Mouse (Mus musculus): ENCODE data around the gene Cdh23. TPM values are rescaled to one million over a fixed set of nuclear protein-coding genes. Genes with fewer than 3 reads are reported as not detected.
A peak's percentile ranks its signal among the peaks of the same experiment; 100 is the strongest.

Gene Cdh23
- total RNA-seq, 1 experiment from 2014 or later = not detected

DNA sequence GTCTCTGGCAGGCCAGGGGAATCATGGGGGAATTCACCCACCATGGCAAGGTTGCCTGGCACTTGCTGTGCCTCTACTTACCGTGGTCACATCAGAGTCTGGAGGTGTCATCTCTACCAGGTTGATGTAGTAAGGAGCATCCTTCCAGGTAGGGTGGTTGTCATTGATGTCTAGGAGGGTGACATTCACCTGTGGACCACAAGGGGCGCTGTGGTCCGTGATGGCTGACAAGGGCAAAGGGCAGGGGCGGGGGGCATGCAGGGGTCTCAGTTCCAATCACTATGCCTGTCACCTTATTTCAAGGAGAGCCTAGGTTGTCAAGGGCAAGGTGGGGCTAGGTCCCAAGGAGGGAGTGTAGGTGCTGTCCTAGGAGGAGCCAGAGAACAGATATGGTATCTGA is 276.7 kb downstream of the Cdh23 start:
- no peak; the same call in 1 of the 2 replicates for ATAC-seq (replicated peaks; ENCODE audit: low read depth, poor library complexity, severe bottlenecking)

DNA sequence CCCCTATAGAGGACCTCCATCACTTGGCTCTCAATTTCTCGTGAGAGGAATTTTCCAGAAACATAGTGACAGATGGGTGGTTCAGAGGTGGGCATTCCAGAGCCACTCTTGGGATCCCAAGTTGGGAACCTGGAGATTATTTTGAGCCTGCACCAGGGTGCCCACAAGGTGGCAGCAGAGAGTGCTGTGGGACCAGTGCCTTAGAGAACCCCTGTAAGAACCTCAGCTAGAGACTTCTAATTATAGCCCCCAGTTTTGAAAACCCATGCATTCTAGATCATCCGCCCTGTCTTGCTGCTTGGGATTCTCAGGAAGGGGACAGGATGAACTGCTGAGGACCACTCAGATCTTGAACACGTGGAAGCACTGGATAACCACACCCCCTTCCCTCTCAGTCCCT is 278.2 kb downstream of the Cdh23 start:
- peak; percentile 65 for ATAC-seq (replicated peaks; ENCODE audit: low read depth, poor library complexity, severe bottlenecking)

GRCm38 (mm10) chr10:60417041-60417440 is 279.2 kb downstream of the Cdh23 start:
- ATAC-seq (replicated peaks; ENCODE audit: low read depth, poor library complexity, severe bottlenecking) = no peak

DNA sequence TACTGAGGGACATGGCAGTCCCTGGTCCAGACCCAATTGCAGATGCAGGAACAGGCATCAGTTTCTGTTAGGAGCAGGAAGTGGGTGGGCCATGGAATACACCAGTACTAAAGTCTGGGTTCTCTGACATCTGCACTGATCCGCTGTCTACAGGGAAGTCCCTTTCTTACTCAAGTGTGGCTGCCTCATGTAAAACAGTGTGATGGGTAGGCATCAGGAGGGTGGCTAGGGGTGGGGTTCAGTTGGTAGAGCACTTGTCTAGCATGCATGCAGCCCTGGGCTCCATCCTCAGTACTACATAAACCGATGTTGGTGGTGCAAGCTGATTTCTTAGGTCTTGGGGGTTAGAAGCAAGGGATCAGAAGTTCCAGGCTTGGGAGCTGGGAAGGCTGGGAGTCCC is 282.5 kb downstream of the Cdh23 start:
- ATAC-seq (replicated peaks; ENCODE audit: low read depth, poor library complexity, severe bottlenecking) = no peak

DNA sequence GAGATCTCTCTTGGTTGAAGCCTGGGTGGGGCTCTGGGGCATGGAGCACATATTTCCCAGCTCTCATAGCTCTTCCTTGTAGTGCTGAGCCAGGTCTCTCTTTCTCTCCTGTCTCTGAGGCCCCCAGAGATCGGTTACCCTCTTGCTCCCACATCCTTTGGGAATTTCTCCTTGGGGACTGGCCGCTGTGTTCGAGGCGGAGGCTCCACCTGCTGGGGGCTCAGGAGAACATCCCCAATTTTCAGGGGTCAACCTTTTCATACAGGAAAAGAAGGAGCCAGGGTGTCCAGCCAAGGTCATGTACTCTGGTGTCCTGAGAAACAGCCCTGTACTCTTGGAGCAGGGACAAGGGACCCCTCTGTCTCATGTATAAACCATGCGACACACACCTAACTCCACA is 284.5 kb downstream of the Cdh23 start:
- no peak for ATAC-seq (replicated peaks; ENCODE audit: low read depth, poor library complexity, severe bottlenecking)

DNA sequence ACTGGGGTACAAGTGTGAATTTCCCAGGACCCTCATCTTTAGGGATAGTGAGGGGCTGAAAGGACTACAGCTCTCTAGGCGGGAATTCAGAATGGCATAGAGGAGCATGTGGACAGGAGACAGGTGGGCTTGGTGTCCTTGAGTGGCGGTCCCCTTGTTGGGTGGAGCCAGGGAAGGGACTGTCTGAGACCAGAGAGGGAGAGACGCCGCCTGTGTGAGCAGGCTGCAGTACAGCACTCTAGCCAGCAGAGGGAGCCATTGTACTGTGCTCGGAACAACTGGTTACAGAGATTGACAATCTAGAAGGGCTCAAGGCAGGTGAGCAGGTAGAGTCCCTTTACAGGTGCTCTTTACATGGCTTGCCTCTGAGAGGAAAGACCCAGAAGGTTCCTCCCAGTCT is 288.5 kb downstream of the Cdh23 start:
- peak; percentile 91 for ATAC-seq (replicated peaks; ENCODE audit: low read depth, poor library complexity, severe bottlenecking)

- no peak for ATAC-seq (replicated peaks; ENCODE audit: low read depth, poor library complexity, severe bottlenecking)
Observed at GRCm38 (mm10) chr10:60405460-60406177, 290.7 kb downstream of the Cdh23 start.

GRCm38 (mm10) chr10:60400507-60401295 is 295.6 kb downstream of the Cdh23 start:
- no peak for ATAC-seq (replicated peaks; ENCODE audit: low read depth, poor library complexity, severe bottlenecking)

DNA sequence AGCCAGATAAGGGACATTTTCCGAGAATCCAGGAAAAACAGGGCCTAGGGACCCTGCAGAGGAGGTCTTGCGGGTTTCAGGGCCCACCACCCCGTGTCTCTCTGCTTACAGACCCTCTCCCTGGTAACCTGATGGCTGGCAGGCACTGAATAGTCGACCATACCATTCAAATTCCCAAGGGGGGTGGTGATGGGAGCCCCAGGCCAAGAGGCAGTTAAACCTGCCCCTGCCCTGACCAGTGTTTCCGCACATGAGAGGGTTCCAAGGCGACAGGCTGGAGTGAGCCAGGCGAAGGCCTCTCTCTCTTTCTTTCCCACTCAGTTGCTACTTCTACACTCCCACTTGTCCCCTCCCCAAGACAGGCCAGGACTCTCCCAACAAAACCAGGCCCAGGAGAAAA is 296.8 kb downstream of the Cdh23 start, which contains the start of gene Gm17455:
Gene Gm17455, plus strand, starts transcription at position 278 of the 400 bp plus-strand sequence.
- ATAC-seq (replicated peaks; ENCODE audit: low read depth, poor library complexity, severe bottlenecking) = no peak

DNA sequence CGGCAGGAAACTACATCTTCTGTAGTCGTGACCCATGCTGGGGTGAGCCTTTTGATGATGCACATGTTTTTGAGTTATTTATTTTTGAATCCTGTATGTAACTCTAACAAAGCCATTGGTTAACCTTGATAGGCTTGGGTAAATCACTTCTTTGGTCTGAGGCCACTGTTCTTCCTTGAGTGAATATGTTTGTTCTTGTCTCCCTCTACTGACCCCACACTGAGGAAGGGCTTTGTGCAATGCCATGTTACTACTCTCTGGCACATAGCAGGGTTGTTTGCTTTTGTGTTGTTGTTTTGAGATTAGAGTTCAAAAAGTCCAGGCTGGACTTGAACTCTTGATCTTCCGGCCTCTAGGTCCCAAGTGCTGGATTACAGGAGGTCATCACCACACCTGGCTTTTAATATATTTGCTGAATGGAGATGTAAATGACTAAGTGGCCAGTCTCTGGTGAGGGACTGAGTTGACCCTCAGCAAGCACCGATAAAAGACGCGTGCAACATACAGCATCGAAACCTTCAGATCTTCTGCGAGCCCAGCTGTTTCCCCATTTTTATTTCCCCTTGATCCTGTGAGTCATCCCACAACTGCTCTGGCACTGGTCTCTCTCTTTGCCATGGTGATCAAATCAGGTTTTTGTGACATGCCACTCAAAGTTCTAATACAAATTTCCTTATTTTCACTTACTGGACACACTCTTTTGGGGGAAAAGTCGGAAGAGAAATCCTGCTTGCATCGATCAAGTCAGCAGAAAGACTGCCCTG is 298.1 kb downstream of the Cdh23 start:
- ATAC-seq (replicated peaks; ENCODE audit: low read depth, poor library complexity, severe bottlenecking) = peak; percentile 40

DNA sequence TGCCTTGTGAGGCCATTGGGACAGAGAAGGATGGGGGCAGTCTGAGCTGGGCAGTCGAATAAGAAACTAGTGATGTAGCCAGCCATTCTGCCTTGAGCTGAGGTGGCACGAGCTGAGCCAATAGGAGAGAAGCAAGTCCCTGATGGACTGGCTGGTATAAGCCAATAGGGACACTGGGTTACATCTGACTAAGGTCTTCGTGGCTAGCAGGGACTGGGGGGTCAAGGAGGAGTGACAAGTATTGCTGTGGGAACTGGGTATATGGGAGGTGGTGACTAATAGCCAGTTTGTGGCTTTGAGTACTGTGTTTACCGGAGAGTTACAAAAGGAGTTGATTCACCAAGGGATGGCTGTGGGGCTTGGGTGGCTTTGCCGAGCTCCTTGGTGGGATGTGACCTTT is 300.7 kb downstream of the Cdh23 start:
- ATAC-seq (replicated peaks; ENCODE audit: low read depth, poor library complexity, severe bottlenecking) = 0 out of 2 replicates have a peak, but pooled peaks have one; percentile 26

- no peak for ATAC-seq (replicated peaks; ENCODE audit: low read depth, poor library complexity, severe bottlenecking)
Observed at GRCm38 (mm10) chr10:60394936-60395335, 301.4 kb downstream of the Cdh23 start.

GRCm38 (mm10) chr10:60391661-60392060 is 304.6 kb downstream of the Cdh23 start:
- no peak for ATAC-seq (replicated peaks; ENCODE audit: low read depth, poor library complexity, severe bottlenecking)

- ATAC-seq (replicated peaks; ENCODE audit: low read depth, poor library complexity, severe bottlenecking) = no peak
Observed at GRCm38 (mm10) chr10:60390904-60391420, 305.3 kb downstream of the Cdh23 start.

GRCm38 (mm10) chr10:60390177-60390903 is 305.9 kb downstream of the Cdh23 start:
- no peak for ATAC-seq (replicated peaks; ENCODE audit: low read depth, poor library complexity, severe bottlenecking)

- ATAC-seq (replicated peaks; ENCODE audit: low read depth, poor library complexity, severe bottlenecking) = peak; percentile 88
Observed at GRCm38 (mm10) chr10:60389447-60389865, 306.8 kb downstream of the Cdh23 start.

- ATAC-seq (replicated peaks; ENCODE audit: low read depth, poor library complexity, severe bottlenecking) = peak; percentile 50
Observed at GRCm38 (mm10) chr10:60388332-60388731, 308.0 kb downstream of the Cdh23 start.

DNA sequence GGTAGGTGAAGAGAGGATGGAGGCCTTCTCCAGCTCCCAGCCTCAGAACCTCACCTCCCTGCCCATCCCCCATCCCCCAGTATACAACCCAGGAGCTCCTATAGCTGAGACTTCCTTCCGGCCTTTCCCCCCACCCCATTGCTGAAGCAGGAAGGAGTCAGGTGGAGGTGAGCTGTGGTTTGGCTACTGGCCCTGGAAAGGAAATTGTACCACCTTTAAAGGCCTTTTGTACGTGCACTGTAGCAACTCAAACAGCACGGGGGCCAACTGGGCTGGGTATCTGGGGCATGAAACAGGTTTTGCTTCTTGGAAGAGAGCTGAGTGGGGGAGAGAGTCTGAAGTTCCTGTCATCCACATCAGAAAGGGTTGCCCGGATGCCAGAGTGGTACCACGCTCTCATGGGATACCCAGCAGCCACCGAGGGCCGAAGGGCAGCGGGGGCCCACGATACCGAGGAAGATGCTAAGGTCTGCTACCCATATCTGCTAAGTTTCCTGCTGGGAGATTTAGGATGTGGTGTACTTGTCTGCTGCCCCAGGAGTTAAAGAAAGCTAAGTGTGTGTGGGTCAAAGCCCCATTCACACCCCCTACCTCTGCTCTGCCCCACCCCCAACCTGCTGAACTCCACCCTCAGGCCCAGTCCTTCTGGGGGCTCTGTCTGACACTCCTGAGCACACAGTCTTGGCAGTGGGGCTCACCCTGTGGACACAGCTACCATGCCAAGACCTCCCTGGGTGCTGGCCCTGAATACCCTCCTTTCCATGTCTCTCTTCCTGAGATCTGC is 315.0 kb downstream of the Cdh23 start:
- ATAC-seq (replicated peaks; ENCODE audit: low read depth, poor library complexity, severe bottlenecking) = peak; percentile 33

DNA sequence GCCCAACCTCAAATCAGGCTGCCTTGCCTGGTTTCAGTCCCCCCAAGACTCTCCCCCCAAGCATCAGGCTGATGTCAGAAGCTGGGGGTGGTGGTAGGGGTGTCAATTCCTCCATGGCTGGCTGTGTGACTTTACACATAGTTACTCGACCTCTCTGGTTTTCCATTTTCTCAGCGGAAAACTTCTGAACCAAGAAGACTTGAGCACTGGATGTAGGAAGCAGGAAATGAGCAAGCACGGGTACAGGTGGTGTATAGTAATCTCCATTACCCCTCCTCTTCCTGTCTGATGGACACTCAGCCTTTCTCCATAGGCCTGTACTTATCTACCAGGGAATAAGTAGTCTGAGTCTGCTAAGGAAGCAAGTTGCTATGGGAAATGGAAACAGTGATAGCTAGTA is 316.1 kb downstream of the Cdh23 start:
- ATAC-seq (replicated peaks; ENCODE audit: low read depth, poor library complexity, severe bottlenecking) = no peak

All from common myeloid progenitor, adult 5-6 weeks (primary cell).